Mouse (Mus musculus): ENCODE results near the gene Igf1r. TPM values are rescaled to one million over a fixed set of nuclear protein-coding genes. Genes with fewer than 3 reads are reported as not detected.

The Igf1r gene
- polyA plus RNA-seq, 1 experiment from 2014 or later = 2.7 TPM

DNA sequence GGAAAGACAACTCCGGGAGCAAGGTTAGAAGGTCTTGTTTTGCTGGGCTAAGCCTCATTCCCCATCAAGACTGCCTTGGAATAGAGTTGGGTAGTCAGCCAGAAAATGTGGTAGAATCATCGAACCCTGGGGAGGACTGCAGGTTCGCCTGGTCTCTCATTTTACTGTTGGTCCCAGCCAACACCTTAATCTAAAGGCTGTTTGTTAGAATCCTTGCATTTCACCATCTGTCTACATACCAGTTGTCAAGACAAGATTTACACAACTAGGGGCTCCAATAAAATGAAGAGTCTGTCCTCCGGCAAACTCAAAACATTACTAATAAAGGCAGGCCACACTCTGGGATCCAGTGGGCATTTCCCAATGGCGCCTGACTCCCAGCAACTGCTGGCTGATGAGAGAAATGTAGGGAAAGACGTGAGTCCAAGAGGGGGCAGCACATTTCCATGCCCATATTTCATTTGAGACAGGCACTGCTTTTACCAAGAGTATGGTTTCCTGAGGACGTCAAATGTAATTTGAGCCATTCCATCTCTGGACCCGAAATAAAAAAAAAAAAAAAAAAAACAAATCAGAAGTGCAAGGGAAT lies 310.1 kb downstream of the Igf1r start:
- ATAC-seq = no peak
- Histone ChIP-seq H3K9ac (replicated peaks) (no peak overlapping the region), H3K27me3 (ENCODE audit: insufficient read depth, low read length) (0 out of 2 replicates have a peak, but pooled peaks cover 5% of the 10 kb centered on the region), H3K36me3 (replicated peaks; ENCODE audit: insufficient read depth, low read length) (no peaks in the 10 kb centered on the region), H3K4me2 (ENCODE audit: low read depth, low read length) (no peak overlapping the region), H3K4me3 (ENCODE audit: low read depth, low read length) (no peak overlapping the region), H3K27ac (ENCODE audit: low read depth) (no peak overlapping the region), H3K4me1 (ENCODE audit: insufficient read depth) (peaks cover 8% of the 10 kb centered on the region; the same call in 1 of the 2 replicates), H3K9me3 (ENCODE audit: low read length) (no peaks in the 10 kb centered on the region)
- DNase-seq = no peak
- 61% methylated on average over 8 of the region's 8 CpGs for WGBS (ENCODE audit: insufficient replicate concordance)
- TF ChIP-seq CTCF (IDR thresholded peaks at IDR 0.05; ENCODE audit: low read depth) = peak; percentile 34
- TF ChIP-seq EP300 (IDR thresholded peaks at IDR 0.05; ENCODE audit: low read depth) = no peak

DNA sequence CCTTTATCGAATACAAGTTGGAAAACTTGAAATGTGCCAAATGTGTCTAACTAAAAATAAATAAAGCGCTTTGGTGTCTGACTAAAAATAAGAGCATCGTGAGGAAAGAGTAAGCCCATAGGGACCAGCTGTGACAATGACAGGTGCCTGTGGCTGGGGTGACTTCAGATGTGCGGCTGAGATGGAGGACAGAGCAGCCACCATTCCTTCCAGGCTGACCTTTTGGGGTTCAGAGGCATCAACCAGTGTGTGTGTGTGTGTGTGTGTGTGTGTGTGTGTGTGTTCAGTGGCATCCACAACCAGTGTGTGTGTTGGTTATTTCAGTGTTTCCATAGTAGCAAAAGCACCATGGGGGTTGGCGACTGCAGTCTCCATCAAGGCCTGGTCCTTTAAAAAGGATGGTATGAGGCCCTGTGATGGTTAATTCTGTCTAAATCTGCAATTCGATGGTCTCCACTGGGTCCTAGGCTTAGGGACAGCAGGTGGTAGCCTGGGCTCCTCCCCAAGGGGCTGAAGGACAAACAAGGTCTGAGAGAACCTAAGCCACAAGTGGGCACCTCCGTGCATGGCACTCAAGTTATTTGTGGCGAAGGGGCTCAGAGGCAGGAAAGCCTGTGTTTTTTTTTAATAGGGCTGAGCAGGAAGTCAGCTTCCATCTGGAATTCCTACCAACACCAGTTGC lies 310.9 kb downstream of the Igf1r start:
- no peak for DNase-seq
- no peak overlapping the region for H3K9ac ChIP-seq (replicated peaks)
- H3K4me2 ChIP-seq (ENCODE audit: low read depth, low read length) = peak overlapping the region; percentile 64
- H3K27ac ChIP-seq (ENCODE audit: low read depth) = no peak overlapping the region
- 59% methylated on average over 8 of the region's 8 CpGs for WGBS (ENCODE audit: insufficient replicate concordance)
- no peak overlapping the region for H3K4me3 ChIP-seq (ENCODE audit: low read depth, low read length)
- H3K36me3 ChIP-seq (replicated peaks; ENCODE audit: insufficient read depth, low read length) = no peaks in the 10 kb centered on the region
- TF ChIP-seq EP300 (IDR thresholded peaks at IDR 0.05; ENCODE audit: low read depth) (no peak), CTCF (IDR thresholded peaks at IDR 0.05; ENCODE audit: low read depth) (no peak)
- 0 out of 2 replicates have a peak, but pooled peaks cover 5% of the 10 kb centered on the region for H3K27me3 ChIP-seq (ENCODE audit: insufficient read depth, low read length)
- H3K9me3 ChIP-seq (ENCODE audit: low read length) = no peaks in the 10 kb centered on the region
- peaks cover 8% of the 10 kb centered on the region; the same call in 1 of the 2 replicates for H3K4me1 ChIP-seq (ENCODE audit: insufficient read depth)
- no peak for ATAC-seq

DNA sequence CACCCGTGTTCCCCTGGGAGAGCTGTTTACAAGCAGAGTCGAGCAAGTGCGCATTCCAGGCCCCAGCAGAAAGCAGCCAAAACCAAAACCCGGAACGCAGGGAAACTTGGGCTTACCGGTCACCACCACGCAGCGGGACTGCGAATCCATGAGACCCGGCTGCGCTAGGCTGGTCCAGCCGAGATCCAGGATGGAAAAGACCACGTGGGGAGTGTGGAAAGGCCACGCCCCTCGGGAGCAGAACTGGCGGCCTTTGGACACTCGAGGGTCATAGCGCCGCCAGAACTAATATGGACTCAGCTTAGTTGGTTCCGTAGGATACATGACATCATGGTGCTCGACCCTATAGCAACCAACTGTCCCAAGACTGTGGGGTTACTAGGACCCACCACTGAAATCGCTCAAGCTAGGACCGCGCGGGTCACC lies 311.4 kb downstream of the Igf1r start, which contains the start of gene Pgpep1l:
Pgpep1l (minus strand) TSS at position 206 of the 426 bp plus-strand sequence.
- H3K36me3 ChIP-seq (replicated peaks; ENCODE audit: insufficient read depth, low read length) = no peaks in the 10 kb centered on the region

DNA sequence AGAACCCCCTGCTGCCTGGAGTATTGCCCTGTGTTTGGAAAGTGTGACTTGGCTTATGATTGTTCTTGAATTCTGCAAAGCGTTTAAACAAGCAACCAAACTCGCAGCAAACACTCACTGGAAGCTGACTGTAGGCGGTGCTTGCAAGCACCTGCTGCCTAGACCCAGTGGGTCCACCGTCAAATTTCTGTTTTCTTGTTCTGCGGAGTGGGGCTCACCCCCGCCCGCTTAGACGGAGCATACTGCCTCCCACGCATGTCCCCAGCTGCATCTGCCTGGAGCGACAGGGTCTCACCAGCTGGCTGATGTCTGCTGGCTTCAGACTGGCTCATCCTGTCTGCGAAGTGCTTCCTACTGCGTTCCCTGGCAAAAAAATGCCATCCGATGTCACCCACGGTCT lies 311.9 kb downstream of the Igf1r start:
- peaks cover 8% of the 10 kb centered on the region; the same call in 1 of the 2 replicates for H3K4me1 ChIP-seq (ENCODE audit: insufficient read depth)
- ATAC-seq (no peak), DNase-seq (peak; percentile 30)
- 8% methylated on average over 14 of the region's 14 CpGs for WGBS (ENCODE audit: insufficient replicate concordance)
- H3K9ac ChIP-seq (replicated peaks) = no peak overlapping the region
- no peak overlapping the region for H3K27ac ChIP-seq (ENCODE audit: low read depth)
- 0 out of 2 replicates have a peak, but pooled peaks cover 5% of the 10 kb centered on the region for H3K27me3 ChIP-seq (ENCODE audit: insufficient read depth, low read length)
- H3K4me2 ChIP-seq (ENCODE audit: low read depth, low read length) = peak overlapping the region; percentile 64
- no peaks in the 10 kb centered on the region for H3K36me3 ChIP-seq (replicated peaks; ENCODE audit: insufficient read depth, low read length)
- H3K4me3 ChIP-seq (ENCODE audit: low read depth, low read length) = 0 out of 2 replicates have a peak overlapping the region, but pooled peaks have one; percentile 4
- TF ChIP-seq EP300 (IDR thresholded peaks at IDR 0.05; ENCODE audit: low read depth) = no peak
- TF ChIP-seq CTCF (IDR thresholded peaks at IDR 0.05; ENCODE audit: low read depth) = no peak
- no peaks in the 10 kb centered on the region for H3K9me3 ChIP-seq (ENCODE audit: low read length)

More for the DNA sequence above, 311.4 kb downstream of the Igf1r start, which contains the start of gene Pgpep1l:
- Histone ChIP-seq H3K4me3 (ENCODE audit: low read depth, low read length) (0 out of 2 replicates have a peak within 1 kb of the TSS, but pooled peaks have one; percentile 4), H3K9ac (replicated peaks) (no peak within 1 kb of the TSS), H3K4me2 (ENCODE audit: low read depth, low read length) (peak within 1 kb of the TSS; percentile 64), H3K9me3 (ENCODE audit: low read length) (no peaks in the 10 kb centered on the region), H3K4me1 (ENCODE audit: insufficient read depth) (peaks cover 8% of the 10 kb centered on the region; the same call in 1 of the 2 replicates), H3K27me3 (ENCODE audit: insufficient read depth, low read length) (0 out of 2 replicates have a peak, but pooled peaks cover 5% of the 10 kb centered on the region), H3K27ac (ENCODE audit: low read depth) (no peak within 1 kb of the TSS)
- no peak for TF ChIP-seq CTCF (IDR thresholded peaks at IDR 0.05; ENCODE audit: low read depth)
- TF ChIP-seq EP300 (IDR thresholded peaks at IDR 0.05; ENCODE audit: low read depth) = no peak
- ATAC-seq (peak; percentile 83), DNase-seq (peak; percentile 49)
- 14% methylated on average over 25 of the region's 25 CpGs for WGBS (ENCODE audit: insufficient replicate concordance)

DNA sequence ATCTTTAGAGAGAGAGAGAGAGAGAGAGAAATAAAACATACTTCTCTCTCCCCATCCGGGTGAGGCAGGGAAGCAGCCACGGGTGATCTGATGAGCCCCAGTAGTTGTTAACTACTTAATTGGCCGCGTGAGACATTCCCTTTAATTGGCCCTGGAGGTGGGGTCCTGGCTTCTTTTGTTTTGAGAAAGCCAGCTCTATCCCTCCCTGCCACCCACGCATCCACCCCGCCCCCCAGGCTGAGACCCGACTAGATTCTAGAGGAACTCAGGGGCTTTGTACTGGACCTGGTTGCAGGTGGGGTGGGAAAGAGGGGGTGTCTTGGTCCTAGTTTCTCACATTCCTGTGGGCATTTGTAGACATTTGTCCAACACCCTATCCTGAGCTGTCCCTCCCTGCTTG lies 312.8 kb downstream of the Igf1r start:
- TF ChIP-seq CTCF (IDR thresholded peaks at IDR 0.05; ENCODE audit: low read depth) (no peak), EP300 (IDR thresholded peaks at IDR 0.05; ENCODE audit: low read depth) (no peak)
- H3K27ac ChIP-seq (ENCODE audit: low read depth) = no peak overlapping the region
- WGBS (ENCODE audit: insufficient replicate concordance) = 42% methylated on average over 7 of the region's 7 CpGs
- no peak overlapping the region for H3K9ac ChIP-seq (replicated peaks)
- no peaks in the 10 kb centered on the region for H3K36me3 ChIP-seq (replicated peaks; ENCODE audit: insufficient read depth, low read length)
- ATAC-seq (no peak), DNase-seq (no peak)
- 0 out of 2 replicates have a peak, but pooled peaks cover 5% of the 10 kb centered on the region for H3K27me3 ChIP-seq (ENCODE audit: insufficient read depth, low read length)
- H3K4me3 ChIP-seq (ENCODE audit: low read depth, low read length) = no peak overlapping the region
- peaks cover 8% of the 10 kb centered on the region; the same call in 1 of the 2 replicates for H3K4me1 ChIP-seq (ENCODE audit: insufficient read depth)
- H3K4me2 ChIP-seq (ENCODE audit: low read depth, low read length) = no peak overlapping the region
- no peaks in the 10 kb centered on the region for H3K9me3 ChIP-seq (ENCODE audit: low read length)

DNA sequence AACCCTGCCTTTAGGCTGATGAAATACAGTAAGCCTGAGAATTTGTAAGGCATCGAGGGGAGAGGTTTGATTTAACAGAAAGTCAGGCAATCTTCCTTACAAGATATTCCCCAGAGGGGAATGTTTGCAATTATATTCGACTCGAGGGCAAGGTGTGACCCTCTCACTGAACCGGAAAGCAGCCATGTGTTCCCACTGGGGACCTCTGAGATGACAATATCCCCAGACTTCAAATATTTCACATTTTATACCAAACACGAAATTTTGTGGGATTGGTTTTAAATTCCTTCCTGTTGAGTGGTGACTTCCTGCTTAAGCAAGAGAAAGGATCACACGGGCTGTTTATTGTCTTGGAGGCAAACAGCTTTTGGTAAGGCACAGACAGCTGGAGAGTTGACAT lies 314.1 kb downstream of the Igf1r start:
- H3K4me3 ChIP-seq (ENCODE audit: low read depth, low read length) = no peak overlapping the region
- no peak for DNase-seq
- WGBS (ENCODE audit: insufficient replicate concordance) = 31% methylated on average over 6 of the region's 6 CpGs
- no peak overlapping the region for H3K9ac ChIP-seq (replicated peaks)
- no peaks in the 10 kb centered on the region for H3K36me3 ChIP-seq (replicated peaks; ENCODE audit: insufficient read depth, low read length)
- ATAC-seq = no peak
- H3K4me1 ChIP-seq (ENCODE audit: insufficient read depth) = peaks cover 8% of the 10 kb centered on the region; the same call in 1 of the 2 replicates
- H3K4me2 ChIP-seq (ENCODE audit: low read depth, low read length) = no peak overlapping the region
- H3K27ac ChIP-seq (ENCODE audit: low read depth) = no peak overlapping the region
- H3K27me3 ChIP-seq (ENCODE audit: insufficient read depth, low read length) = 0 out of 2 replicates have a peak, but pooled peaks cover 5% of the 10 kb centered on the region
- H3K9me3 ChIP-seq (ENCODE audit: low read length) = no peaks in the 10 kb centered on the region
- TF ChIP-seq CTCF (IDR thresholded peaks at IDR 0.05; ENCODE audit: low read depth) = no peak
- TF ChIP-seq EP300 (IDR thresholded peaks at IDR 0.05; ENCODE audit: low read depth) = no peak

All from liver, postnatal 0 days (tissue).